Mouse (Mus musculus): ENCODE results near the gene Def8.

The Def8 gene

GRCm38 (mm10) chr8:123423441-123423840 lies at the start of gene Def8:
Gene Def8, plus strand, starts transcription at chr8:123423527.
- DNase-seq (ENCODE audit: low spot score in 2 of 2) = no peak

- peak; percentile 66 to 92 for DNase-seq (ENCODE audit: low spot score in 2 of 2)
These were observed 49.1 kb upstream of the Def8 start for GRCm38 (mm10) chr8:123374239-123374578.

GRCm38 (mm10) chr8:123375701-123376100 lies 47.6 kb upstream of the Def8 start:
- DNase-seq (ENCODE audit: low spot score in 2 of 2) = no peak

GRCm38 (mm10) chr8:123376106-123376505 lies 47.2 kb upstream of the Def8 start:
- no peak for DNase-seq (ENCODE audit: low spot score in 2 of 2)

GRCm38 (mm10) chr8:123381711-123382110 lies 41.6 kb upstream of the Def8 start:
- no peak for DNase-seq (ENCODE audit: low spot score in 2 of 2)

- DNase-seq (ENCODE audit: low spot score in 2 of 2) = no peak
These were observed 40.8 kb upstream of the Def8 start for GRCm38 (mm10) chr8:123382516-123382915.

GRCm38 (mm10) chr8:123384883-123385540 lies 38.3 kb upstream of the Def8 start:
- no peak for DNase-seq (ENCODE audit: low spot score in 2 of 2)

GRCm38 (mm10) chr8:123387041-123387440 lies 36.3 kb upstream of the Def8 start:
- DNase-seq (ENCODE audit: low spot score in 2 of 2) = no peak

GRCm38 (mm10) chr8:123387801-123388200 lies 35.5 kb upstream of the Def8 start:
- no peak for DNase-seq (ENCODE audit: low spot score in 2 of 2)

GRCm38 (mm10) chr8:123389026-123389425 lies 34.3 kb upstream of the Def8 start:
- DNase-seq (ENCODE audit: low spot score in 2 of 2) = no peak

- DNase-seq (ENCODE audit: low spot score in 2 of 2) = no peak
These were observed 25.0 kb upstream of the Def8 start for GRCm38 (mm10) chr8:123398308-123398707.

GRCm38 (mm10) chr8:123401936-123402335 lies 21.4 kb upstream of the Def8 start:
- DNase-seq (ENCODE audit: low spot score in 2 of 2) = no peak

GRCm38 (mm10) chr8:123402730-123403326 lies 20.5 kb upstream of the Def8 start:
- no peak for DNase-seq (ENCODE audit: low spot score in 2 of 2)

GRCm38 (mm10) chr8:123404521-123404920 lies 18.8 kb upstream of the Def8 start:
- no peak for DNase-seq (ENCODE audit: low spot score in 2 of 2)

- DNase-seq (ENCODE audit: low spot score in 2 of 2) = peak in 1 of 2 experiments; percentile 77
These were observed 16.5 kb upstream of the Def8 start, which contains the start of gene Mc1r for GRCm38 (mm10) chr8:123406786-123407185. Gene Mc1r, plus strand, starts transcription at chr8:123407107.

GRCm38 (mm10) chr8:123407612-123408011 lies 15.7 kb upstream of the Def8 start:
- DNase-seq (ENCODE audit: low spot score in 2 of 2) = no peak

GRCm38 (mm10) chr8:123408586-123409544 lies 14.5 kb upstream of the Def8 start:
- no peak for DNase-seq (ENCODE audit: low spot score in 2 of 2)

GRCm38 (mm10) chr8:123410049-123410587 lies 13.2 kb upstream of the Def8 start:
- peak in 1 of 2 experiments; percentile 47 for DNase-seq (ENCODE audit: low spot score in 2 of 2)

GRCm38 (mm10) chr8:123410788-123411187 lies 12.5 kb upstream of the Def8 start:
- DNase-seq (ENCODE audit: low spot score in 2 of 2) = no peak

GRCm38 (mm10) chr8:123411246-123411645 lies 12.1 kb upstream of the Def8 start, which contains the start of gene Tubb3:
Gene Tubb3, plus strand, starts transcription at chr8:123411424.
- DNase-seq (ENCODE audit: low spot score in 2 of 2) = peak; percentile 82 to 93

- no peak for DNase-seq (ENCODE audit: low spot score in 2 of 2)
These were observed 11.5 kb upstream of the Def8 start for GRCm38 (mm10) chr8:123411781-123412327.

Data from left cerebral cortex, adult 9 months (tissue).